Mouse (Mus musculus) MEL (cell line): ENCODE data around the gene Gm37240. TPM values are rescaled to one million over a fixed set of nuclear protein-coding genes. Genes with fewer than 3 reads are reported as not detected.

Experiments used
- DNase-seq: peaks from one replicate; pipeline ENCODE4 v3.0.0; 2011; ENCODE audit warnings: low read depth, low spot score
- H3K27ac ChIP-seq: 2 replicates; pipeline ENCODE4 v1.5.1; 2012; ENCODE audit warnings: low read depth, mild to moderate bottlenecking, control low read depth, low read length, moderate library complexity; ENCODE audit not compliant: control insufficient read depth
- H3K27me3 ChIP-seq, 2 experiments: fragments of 150-350 bp in 1 of 2; sonication (generic) in 1 of 2; 2 replicates each; pipeline ENCODE4 v1.6.1; 2012; ENCODE audit warnings: low read length in 2 of 2, mild to moderate bottlenecking in 2 of 2, improper control_type of control experiment in 1 of 2, moderate library complexity in 1 of 2; ENCODE audit not compliant: insufficient read depth in 2 of 2, control insufficient read depth in 1 of 2
- H3K36me3 ChIP-seq, 2 experiments: 2 replicates each; pipeline ENCODE4 v1.6.1; 2012 to 2014; ENCODE audit warnings: low read length in 2 of 2, improper control_type of control experiment in 1 of 2, inconsistent platforms in 1 of 2, mild to moderate bottlenecking in 1 of 2; ENCODE audit not compliant: insufficient read depth in 2 of 2, control insufficient read depth in 1 of 2
- H3K4me1 ChIP-seq, 2 experiments: fragments of 150-350 bp in 1 of 2; sonication (generic) in 1 of 2; 2 replicates each; pipeline ENCODE4 v1.6.1; 2012; ENCODE audit warnings: low read length in 2 of 2, improper control_type of control experiment in 1 of 2, mild to moderate bottlenecking in 1 of 2; ENCODE audit not compliant: insufficient read depth in 2 of 2, control insufficient read depth in 1 of 2
- H3K4me3 ChIP-seq, 2 experiments: fragments of 150-350 bp in 1 of 2; sonication (generic) in 1 of 2; 2 replicates each; pipeline ENCODE4 v1.5.1; 2012; ENCODE audit warnings: low read depth in 2 of 2, low read length in 2 of 2, mild to moderate bottlenecking in 2 of 2, moderate library complexity in 2 of 2, control low read depth in 1 of 2, improper control_type of control experiment in 1 of 2; ENCODE audit not compliant: control insufficient read depth in 1 of 2, insufficient read depth in 1 of 2
- H3K79me2 ChIP-seq: 2 replicates; pipeline ENCODE4 v1.6.1; 2012; ENCODE audit warnings: mild to moderate bottlenecking, low read length, moderate library complexity; ENCODE audit not compliant: control insufficient read depth, poor library complexity, insufficient read depth
- H3K9ac ChIP-seq: 2 replicates; pipeline ENCODE4 v1.6.1; 2012; ENCODE audit warnings: low read depth, mild to moderate bottlenecking, control low read depth, low read length, moderate library complexity; ENCODE audit not compliant: control insufficient read depth, poor library complexity, severe bottlenecking
- H3K9me3 ChIP-seq: fragments of 150-350 bp; sonication (generic); replicated peaks from 2 replicates; pipeline ENCODE4 v1.6.1; 2012; ENCODE audit warnings: mild to moderate bottlenecking, low read length, improper control_type of control experiment, moderate library complexity; ENCODE audit not compliant: insufficient read depth
- CHD2 ChIP-seq: IDR thresholded peaks from 2 replicates; pipeline ENCODE4 v1.6.1; 2011; ENCODE audit warnings: low read length, improper control_type of control experiment
- CTCF ChIP-seq, 3 experiments: IDR thresholded peaks in 2 of 3; conservative IDR thresholded peaks in 1 of 3; 2 replicates each; pipeline ENCODE4 v1.5.1; 2011 to 2012; ENCODE audit warnings: low read length in 3 of 3, low read depth in 2 of 3, mild to moderate bottlenecking in 2 of 3, improper control_type of control experiment in 1 of 3, inconsistent platforms in 1 of 3, mixed read lengths in 1 of 3, moderate library complexity in 1 of 3; ENCODE audit not compliant: control insufficient read depth in 1 of 3, insufficient read depth in 1 of 3, poor library complexity in 1 of 3, severe bottlenecking in 1 of 3
- ELF1 ChIP-seq: IDR thresholded peaks from 2 replicates; pipeline ENCODE4 v1.6.1; 2014; ENCODE audit warnings: low read depth, mild to moderate bottlenecking, inconsistent platforms, low read length, improper control_type of control experiment, moderate library complexity
- EP300 ChIP-seq, 2 experiments: IDR thresholded peaks; 2 replicates each; pipeline ENCODE4 v1.6.1; 2011; ENCODE audit warnings: improper control_type of control experiment in 2 of 2, low read length in 2 of 2, low read depth in 1 of 2, mild to moderate bottlenecking in 1 of 2
- GATA1 ChIP-seq: IDR thresholded peaks from 2 replicates; pipeline ENCODE4 v1.6.1; 2011; ENCODE audit warnings: low read depth, low read length, improper control_type of control experiment
- JUND ChIP-seq: IDR thresholded peaks from 2 replicates; pipeline ENCODE4 v1.6.1; 2011; ENCODE audit warnings: low read depth, mild to moderate bottlenecking, improper control_type of control experiment, low read length
- MAX ChIP-seq: IDR thresholded peaks from 2 replicates; pipeline ENCODE4 v1.6.1; 2011; ENCODE audit warnings: low read length, improper control_type of control experiment
- MAZ ChIP-seq: IDR thresholded peaks from 2 replicates; pipeline ENCODE4 v1.6.1; 2012; ENCODE audit warnings: low read depth, mild to moderate bottlenecking, inconsistent platforms, low read length, improper control_type of control experiment
- MEF2A ChIP-seq: IDR thresholded peaks from 2 replicates; pipeline ENCODE4 v1.6.1; 2014; ENCODE audit warnings: low read depth, mild to moderate bottlenecking, inconsistent platforms, low read length, improper control_type of control experiment; ENCODE audit not compliant: poor library complexity, insufficient replicate concordance, severe bottlenecking; ENCODE audit errors: extremely low read depth
- NELFE ChIP-seq: IDR thresholded peaks from 2 replicates; pipeline ENCODE4 v1.6.1; 2011; ENCODE audit warnings: low read depth, low read length, improper control_type of control experiment
- NRF1 ChIP-seq: IDR thresholded peaks from 2 replicates; pipeline ENCODE4 v1.6.1; 2014; ENCODE audit warnings: low read depth, mild to moderate bottlenecking, inconsistent platforms, low read length, improper control_type of control experiment, moderate library complexity; ENCODE audit not compliant: poor library complexity, insufficient read depth, severe bottlenecking
- POLR2AphosphoS5 ChIP-seq: IDR thresholded peaks from 2 replicates; pipeline ENCODE4 v1.6.1; 2012; ENCODE audit warnings: low read depth, borderline replicate concordance, mild to moderate bottlenecking, inconsistent platforms, low read length, moderate library complexity, mixed read lengths
- RAD21 ChIP-seq: IDR thresholded peaks from 2 replicates; pipeline ENCODE4 v1.6.1; 2011; ENCODE audit warnings: mild to moderate bottlenecking, low read depth, low read length, improper control_type of control experiment
- RCOR1 ChIP-seq: IDR thresholded peaks from 2 replicates; pipeline ENCODE4 v1.6.1; 2012; ENCODE audit warnings: low read depth, mild to moderate bottlenecking, inconsistent platforms, low read length, improper control_type of control experiment
- SMC3 ChIP-seq: IDR thresholded peaks from 2 replicates; pipeline ENCODE4 v1.6.1; 2011; ENCODE audit warnings: low read depth, low read length, improper control_type of control experiment
- TAL1 ChIP-seq: IDR thresholded peaks from 2 replicates; pipeline ENCODE4 v1.6.1; 2012; ENCODE audit warnings: mild to moderate bottlenecking, inconsistent platforms, low read length, moderate library complexity, mixed read lengths
- TCF12 ChIP-seq: IDR thresholded peaks from 2 replicates; pipeline ENCODE4 v1.6.1; 2014; ENCODE audit warnings: low read depth, mild to moderate bottlenecking, inconsistent platforms, low read length, improper control_type of control experiment, moderate library complexity
- USF2 ChIP-seq, 2 experiments: IDR thresholded peaks; 2 replicates each; pipeline ENCODE4 v1.6.1; 2011 to 2012; ENCODE audit warnings: improper control_type of control experiment in 2 of 2, low read length in 2 of 2, borderline replicate concordance in 1 of 2, inconsistent platforms in 1 of 2, low read depth in 1 of 2, mild to moderate bottlenecking in 1 of 2; ENCODE audit not compliant: insufficient read depth in 1 of 2
- ZC3H11A ChIP-seq: IDR thresholded peaks from 2 replicates; pipeline ENCODE4 v1.6.1; 2012; ENCODE audit warnings: low read depth, mild to moderate bottlenecking, inconsistent platforms, low read length, improper control_type of control experiment
- ZKSCAN1 ChIP-seq: IDR thresholded peaks from 2 replicates; pipeline ENCODE4 v1.6.1; 2012; ENCODE audit warnings: low read depth, mild to moderate bottlenecking, inconsistent platforms, low read length, improper control_type of control experiment, moderate library complexity
- ZMIZ1 ChIP-seq: IDR thresholded peaks from 2 replicates; pipeline ENCODE4 v1.6.1; 2012; ENCODE audit warnings: low read depth, mild to moderate bottlenecking, inconsistent platforms, low read length, improper control_type of control experiment, moderate library complexity
- ZNF384 ChIP-seq: IDR thresholded peaks from 2 replicates; pipeline ENCODE4 v1.6.1; 2012; ENCODE audit warnings: low read depth, mild to moderate bottlenecking, inconsistent platforms, low read length, improper control_type of control experiment
- polyA plus RNA-seq, 2 experiments: library from polyadenylated mRNA; stranded (reverse) in 1 of 2; unstranded in 1 of 2; fragments of >175 nt in 1 of 2; fragments of >200 nt in 1 of 2; gene quantifications; 2 replicates each; pipeline versions ENCODE4 v1.2.1 to v1.2.4; 2012; ENCODE audit warnings: low replicate concordance in 2 of 2, low read depth in 1 of 2; ENCODE audit not compliant: insufficient read length in 2 of 2, insufficient read depth in 1 of 2, missing spikeins in 1 of 2
- total RNA-seq: library from RNA; depleted of rRNA; stranded (reverse); fragments of 300-350 nt; gene quantifications from 2 replicates; pipeline ENCODE4 v1.2.3, GENCODE M21; 2012

Gm37240 gene
- total and polyA plus RNA-seq, 3 experiments: 0.04 TPM; not detected in 2

- H3K27ac ChIP-seq: no peak overlapping the region
- TF ChIP-seq GATA1 (no peak), POLR2AphosphoS5 (no peak), MAX (no peak), RAD21 (no peak), CHD2 (no peak), USF2 (IDR thresholded peaks at IDR 0.05; ENCODE audit: borderline replicate concordance in 1 of 2, insufficient read depth in 1 of 2, low read depth in 1 of 2, low read length in 2 of 2) (no peak), ZKSCAN1 (no peak), SMC3 (no peak), ZNF384 (no peak), MEF2A (no peak), CTCF (IDR thresholded peaks at IDR 0.05 in 2 of 3, conservative IDR thresholded peaks at IDR 0.05 in 1 of 3; ENCODE audit: control insufficient read depth in 1 of 3, insufficient read depth in 1 of 3, low read depth in 2 of 3, low read length in 3 of 3, poor library complexity in 1 of 3, severe bottlenecking in 1 of 3) (no peak), NRF1 (no peak), ZMIZ1 (no peak), TCF12 (no peak), NELFE (no peak), EP300 (IDR thresholded peaks at IDR 0.05; ENCODE audit: low read depth in 1 of 2, low read length in 2 of 2) (no peak), MAZ (no peak), ELF1 (no peak), TAL1 (no peak), ZC3H11A (no peak)
- TF ChIP-seq, all 39 proteins: peak for 0
- no peak overlapping the region for H3K4me3 ChIP-seq
- H3K9me3 ChIP-seq: no peaks in the 10 kb centered on the region
- no peaks in the 10 kb centered on the region for H3K27me3 ChIP-seq
- H3K4me1 ChIP-seq: 0 out of 4 replicates have a peak, but pooled peaks cover 0 to under 1% of the 10 kb centered on the region in 2 experiments
- DNase-seq: no peak
- H3K36me3 ChIP-seq: no peaks in the 10 kb centered on the region
- peaks cover 2% of the 10 kb centered on the region for H3K79me2 ChIP-seq
- no peak overlapping the region for H3K9ac ChIP-seq
Observed at GRCm38 (mm10) chr3:84558301-84558700, 1329.0 kb downstream of the Gm37240 start.

- no peaks in the 10 kb centered on the region for H3K9me3 ChIP-seq
- no peaks in the 10 kb centered on the region for H3K4me1 ChIP-seq
- H3K4me3 ChIP-seq: no peak overlapping the region
- no peak for DNase-seq
- H3K27ac ChIP-seq: no peak overlapping the region
- no peaks in the 10 kb centered on the region for H3K27me3 ChIP-seq
- peaks cover 2% of the 10 kb centered on the region for H3K79me2 ChIP-seq
- H3K9ac ChIP-seq: no peak overlapping the region
- no peak for TF ChIP-seq RCOR1
- TF ChIP-seq POLR2AphosphoS5: no peak
- TF ChIP-seq RAD21: no peak
- no peak for TF ChIP-seq MAX
- no peak for TF ChIP-seq SMC3
- TF ChIP-seq CHD2: no peak
- TF ChIP-seq JUND: no peak
- no peak for TF ChIP-seq CTCF (IDR thresholded peaks at IDR 0.05 in 2 of 3, conservative IDR thresholded peaks at IDR 0.05 in 1 of 3; ENCODE audit: control insufficient read depth in 1 of 3, insufficient read depth in 1 of 3, low read depth in 2 of 3, low read length in 3 of 3, poor library complexity in 1 of 3, severe bottlenecking in 1 of 3)
- no peaks in the 10 kb centered on the region for H3K36me3 ChIP-seq
Observed at GRCm38 (mm10) chr3:84555780-84556179, 1331.5 kb downstream of the Gm37240 start.
